Mouse (Mus musculus): ENCODE results near the gene Csf3r. TPM values are rescaled to one million over a fixed set of nuclear protein-coding genes. Genes with fewer than 3 reads are reported as not detected.
"Not testable (repeated sequence)": the region's sequence is repeated elsewhere in the genome, so short reads cannot be mapped to it uniquely, and the experiment has no call there.

The Csf3r gene
- 10 to 100 TPM in 2 of 4 experiments, 1 to 10 TPM in 2; 4.4 to 24.6 (median 11.5) TPM for total RNA-seq (2022)

DNA sequence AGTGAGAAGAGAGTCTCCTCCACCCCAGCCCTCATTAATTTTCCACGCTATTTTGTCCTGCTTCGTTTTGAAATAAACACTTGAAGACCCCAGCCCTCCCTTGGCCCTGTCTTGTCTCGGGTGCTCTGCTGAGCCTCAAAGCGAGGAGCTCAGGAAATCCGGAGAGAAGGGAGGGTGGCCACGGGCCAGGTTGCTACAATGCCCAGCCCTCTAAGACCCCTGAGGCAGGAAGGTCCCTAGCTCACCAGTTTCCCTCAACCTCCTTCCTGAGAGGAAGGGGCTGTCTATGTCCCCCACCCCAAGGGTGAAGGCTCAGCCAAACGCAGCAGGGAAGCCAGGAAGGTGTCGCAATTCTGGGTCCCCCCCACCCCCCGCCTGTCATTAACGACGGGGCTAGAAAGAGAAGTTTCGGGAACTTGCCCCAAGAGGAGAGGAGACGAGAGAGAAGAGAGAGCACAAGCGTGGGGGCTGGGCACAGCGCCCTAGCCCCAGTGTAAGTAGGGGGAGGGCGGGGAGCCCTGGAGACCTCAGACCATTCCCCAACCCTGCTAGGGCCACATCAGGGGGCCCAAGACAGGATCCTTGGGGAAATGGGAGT is at the start of gene Csf3r:
Gene Csf3r, plus strand, starts transcription at position 248 of the 598 bp plus-strand sequence.
- DNase-seq (ENCODE audit: low spot score in 2 of 2) = no peak

DNA sequence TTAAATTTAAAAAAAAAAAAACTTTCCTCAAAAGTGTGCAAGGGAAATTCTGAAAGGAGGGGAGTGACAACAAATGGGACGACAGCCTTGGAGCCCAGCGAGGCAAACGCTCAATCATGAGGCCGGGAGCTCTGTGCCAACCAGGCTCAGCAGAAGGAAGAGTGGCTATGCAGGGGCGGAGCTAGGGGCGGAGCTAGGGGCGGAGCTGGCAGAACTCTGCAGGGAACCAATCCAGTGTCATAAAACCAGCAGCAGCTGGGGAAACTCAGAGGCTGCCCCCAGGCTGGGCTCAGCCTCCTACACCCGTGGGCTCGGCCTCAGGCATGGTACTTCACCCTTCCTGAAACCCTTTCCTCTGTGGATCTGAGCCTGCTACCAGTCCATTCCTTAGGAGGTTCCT is 46.6 kb upstream of the Csf3r start:
- DNase-seq (ENCODE audit: low spot score in 2 of 2) = no peak

DNA sequence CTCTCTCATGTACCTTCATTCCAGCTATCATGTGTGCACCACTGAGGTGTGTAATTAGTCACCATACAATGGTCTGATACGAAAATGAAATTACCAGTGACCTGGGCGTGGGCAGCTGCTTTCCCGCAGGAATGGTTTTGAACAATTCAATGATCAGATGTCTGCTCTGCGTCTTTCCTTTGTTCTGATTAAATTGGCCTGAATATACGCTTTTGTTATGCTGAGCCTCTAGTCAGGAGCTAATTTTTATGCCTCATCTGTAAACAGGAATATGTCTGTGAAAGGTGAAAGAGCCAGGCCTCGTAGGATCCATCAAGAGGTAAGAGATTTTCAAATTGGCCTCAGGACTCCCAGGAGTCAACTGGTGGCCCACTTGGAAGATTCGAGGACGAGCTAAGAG is 41.1 kb upstream of the Csf3r start:
- DNase-seq (ENCODE audit: low spot score in 2 of 2) = no peak

DNA sequence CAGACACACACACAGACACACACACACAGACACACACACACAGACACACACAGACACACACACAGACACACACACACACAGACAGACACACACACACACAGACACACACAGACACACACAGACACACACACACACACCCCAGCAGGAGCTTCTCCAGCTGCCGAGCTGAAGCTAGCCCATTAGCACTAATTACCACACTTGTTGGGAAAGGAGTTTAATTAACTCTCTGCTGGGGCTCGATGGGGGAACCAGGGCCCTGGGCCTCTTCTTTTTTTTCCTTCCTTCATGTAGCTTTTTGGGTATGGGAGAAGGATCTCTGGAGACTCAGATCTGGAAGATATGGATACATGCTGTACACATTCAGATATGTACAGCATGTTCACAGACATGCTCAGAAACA is 38.6 kb upstream of the Csf3r start:
- not testable (repeated sequence) for DNase-seq (ENCODE audit: low spot score in 2 of 2)

DNA sequence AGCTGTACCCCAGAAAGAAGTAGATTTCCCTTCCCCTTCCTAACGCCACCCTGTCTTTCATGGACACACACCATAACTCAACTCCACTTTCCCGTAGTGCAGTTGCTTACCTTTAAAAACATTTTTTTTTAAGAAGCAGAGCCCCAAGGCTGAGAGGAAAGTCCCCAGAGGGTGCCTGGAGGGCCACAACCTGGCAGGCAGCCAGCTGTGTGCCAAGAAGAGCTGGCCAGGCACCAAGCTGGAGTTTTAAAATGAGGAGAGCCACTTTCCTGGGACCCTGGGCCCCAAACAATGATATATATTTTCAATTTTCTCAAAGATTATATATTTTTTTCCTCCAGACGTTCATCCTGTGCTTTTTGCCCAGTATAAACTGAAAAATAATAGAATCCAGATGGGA is 37.3 kb upstream of the Csf3r start:
- DNase-seq (ENCODE audit: low spot score in 2 of 2) = no peak

DNA sequence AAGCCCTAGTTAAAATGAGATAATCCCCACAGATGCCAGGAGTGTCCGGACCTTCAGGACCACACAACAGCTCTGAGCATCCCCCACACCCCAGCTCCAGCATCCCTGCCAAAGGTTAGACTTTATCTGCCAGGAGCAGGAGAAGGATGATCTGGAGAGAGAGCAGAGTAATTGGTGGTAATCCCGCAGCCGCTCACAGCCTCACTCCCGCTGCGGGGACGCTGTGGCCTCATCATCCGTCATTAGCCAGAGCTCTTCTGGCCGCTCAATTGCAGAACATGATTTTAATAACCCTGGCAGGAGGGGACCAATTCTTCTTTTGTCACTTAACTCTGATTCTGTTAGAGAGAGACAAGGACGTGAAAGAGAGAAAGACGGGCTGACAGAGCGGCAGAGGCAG is 35.3 kb upstream of the Csf3r start:
- no peak for DNase-seq (ENCODE audit: low spot score in 2 of 2)

DNA sequence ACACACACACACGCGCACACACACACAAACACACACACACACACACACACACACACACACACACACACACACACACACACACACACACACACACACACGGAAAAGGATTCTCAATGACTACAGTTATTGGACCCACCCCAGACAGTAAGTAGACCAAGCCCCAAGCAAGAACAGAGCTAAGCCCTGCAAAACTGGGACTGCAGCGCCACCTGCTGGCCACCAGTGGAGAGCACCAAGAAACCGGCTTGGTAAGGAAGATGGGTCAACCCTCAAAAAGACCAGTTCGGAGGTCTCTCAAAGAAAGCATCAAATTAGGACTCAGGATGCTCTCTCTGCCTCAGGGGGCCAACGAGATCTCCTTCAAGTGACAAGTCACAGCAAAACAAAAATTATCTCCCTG is 34.2 kb upstream of the Csf3r start:
- DNase-seq (ENCODE audit: low spot score in 2 of 2) = peak; percentile 13 to 58

DNA sequence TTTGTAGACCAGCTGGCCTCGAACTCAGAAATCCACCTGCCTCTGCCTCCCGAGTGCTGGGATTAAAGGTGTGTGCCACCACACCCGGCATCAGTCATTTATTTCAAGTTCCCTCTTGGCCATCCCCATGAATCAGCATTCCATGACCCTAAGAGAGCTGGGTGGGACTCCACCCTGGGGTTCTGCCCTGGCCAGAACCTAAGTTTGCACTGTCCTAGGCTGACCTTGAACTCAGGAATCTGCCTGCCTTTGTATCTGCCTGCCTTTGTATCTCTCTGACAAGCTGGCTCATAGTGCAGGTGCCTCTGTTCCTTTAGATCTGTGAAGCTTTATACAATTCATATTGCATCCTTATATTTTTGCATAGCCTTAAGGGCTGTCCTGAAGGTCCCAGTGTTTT is 32.1 kb upstream of the Csf3r start:
- DNase-seq (ENCODE audit: low spot score in 2 of 2) = no peak

DNA sequence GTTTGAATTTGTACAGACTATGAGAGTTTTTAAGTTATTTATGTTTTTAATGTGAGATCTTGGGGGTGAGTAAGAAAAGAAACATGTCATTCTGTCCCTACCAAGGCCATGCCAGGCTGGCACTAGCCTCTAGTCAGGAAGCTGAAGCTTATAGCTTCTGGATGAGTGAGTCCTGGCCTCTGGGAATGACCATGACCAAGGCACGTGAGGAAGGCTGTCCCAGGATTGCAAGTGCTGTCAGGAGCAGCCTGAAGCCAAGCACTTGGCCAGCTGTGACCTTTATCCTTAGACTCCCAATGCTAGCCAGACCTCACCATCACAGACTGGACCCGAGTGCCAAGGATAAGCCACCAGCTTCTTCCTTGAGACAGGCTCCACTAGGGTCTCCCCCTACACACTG is 31.4 kb upstream of the Csf3r start:
- DNase-seq (ENCODE audit: low spot score in 2 of 2) = no peak

DNA sequence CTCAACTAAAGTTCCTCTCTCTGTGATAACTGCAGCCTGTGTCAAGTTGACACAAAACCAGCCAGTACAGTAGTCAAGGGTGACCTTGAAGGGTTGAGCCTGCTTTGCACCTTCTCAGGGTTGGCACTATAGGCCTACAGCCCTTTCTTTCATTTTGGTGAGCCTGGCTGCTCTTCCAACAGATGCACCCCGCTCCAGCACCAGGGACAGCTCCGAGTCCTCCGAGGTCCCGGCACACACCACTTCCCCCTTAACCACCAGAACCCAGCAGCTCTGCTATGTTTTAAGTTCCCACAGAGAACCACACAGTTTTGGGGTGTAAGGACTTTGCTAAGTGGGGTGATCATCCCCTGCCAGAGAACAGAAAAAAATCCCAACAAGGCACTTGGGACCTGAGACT is 27.8 kb upstream of the Csf3r start:
- DNase-seq (ENCODE audit: low spot score in 2 of 2) = no peak

DNA sequence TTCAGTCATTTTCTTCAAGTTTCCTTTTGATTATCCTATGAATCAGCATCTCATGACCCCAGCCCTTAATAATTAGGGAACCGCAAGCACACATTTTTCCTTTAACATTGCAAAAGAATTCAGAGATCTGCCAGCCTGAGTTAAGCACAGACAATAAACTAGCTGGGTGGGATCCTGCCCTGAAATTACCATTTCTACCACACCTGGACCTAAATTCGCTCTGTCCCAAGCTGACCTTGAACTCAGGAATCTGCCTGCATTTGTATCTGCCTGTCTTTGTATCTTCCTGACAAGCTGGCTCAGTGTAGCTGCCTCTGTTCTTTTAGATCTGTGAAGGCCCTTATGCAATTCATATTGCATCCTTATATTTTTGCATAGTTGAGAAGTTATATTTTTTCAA is 26.5 kb upstream of the Csf3r start:
- DNase-seq (ENCODE audit: low spot score in 2 of 2) = no peak

DNA sequence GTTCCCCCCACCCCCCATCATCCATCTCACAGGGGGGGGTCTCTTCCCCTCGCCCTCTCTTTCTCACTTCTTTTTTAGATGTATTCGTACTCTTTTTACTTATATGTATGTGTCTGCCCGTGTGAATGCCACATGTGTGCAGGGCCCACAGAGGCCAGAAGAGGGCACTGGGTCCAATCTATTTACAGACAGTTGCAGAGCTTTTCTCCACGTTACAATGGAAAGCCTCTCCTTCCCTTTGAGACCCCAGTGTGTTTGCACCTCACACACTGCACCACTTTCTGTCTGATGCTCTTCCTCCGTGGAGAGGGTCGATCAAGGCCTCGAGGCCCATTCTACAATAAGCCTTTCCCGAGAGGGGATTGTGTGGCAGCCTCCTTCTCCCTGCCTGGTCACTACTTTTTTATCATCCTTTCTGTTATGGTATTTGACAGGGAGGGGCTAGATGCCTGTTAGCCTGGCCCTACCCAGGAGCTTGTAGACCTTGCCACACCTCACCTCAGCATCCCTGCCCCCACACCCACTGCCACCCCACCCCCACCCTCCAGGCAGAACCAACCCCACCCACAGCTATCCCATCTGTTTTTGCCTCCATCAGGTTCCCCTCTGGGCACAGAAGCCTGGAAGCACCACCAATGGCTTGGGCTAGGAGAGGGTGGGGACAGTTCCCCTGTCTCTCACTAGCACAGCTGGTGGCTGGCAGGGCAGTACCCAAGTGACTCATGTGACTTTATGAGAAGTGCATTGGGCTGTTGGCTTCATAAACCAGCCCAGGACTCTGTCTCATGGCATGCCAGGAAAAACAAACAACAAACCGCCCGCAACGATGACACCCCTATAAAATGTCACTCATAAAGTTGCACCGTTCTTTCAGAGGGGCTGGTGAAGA is 22.8 kb upstream of the Csf3r start:
- no peak for DNase-seq (ENCODE audit: low spot score in 2 of 2)

DNA sequence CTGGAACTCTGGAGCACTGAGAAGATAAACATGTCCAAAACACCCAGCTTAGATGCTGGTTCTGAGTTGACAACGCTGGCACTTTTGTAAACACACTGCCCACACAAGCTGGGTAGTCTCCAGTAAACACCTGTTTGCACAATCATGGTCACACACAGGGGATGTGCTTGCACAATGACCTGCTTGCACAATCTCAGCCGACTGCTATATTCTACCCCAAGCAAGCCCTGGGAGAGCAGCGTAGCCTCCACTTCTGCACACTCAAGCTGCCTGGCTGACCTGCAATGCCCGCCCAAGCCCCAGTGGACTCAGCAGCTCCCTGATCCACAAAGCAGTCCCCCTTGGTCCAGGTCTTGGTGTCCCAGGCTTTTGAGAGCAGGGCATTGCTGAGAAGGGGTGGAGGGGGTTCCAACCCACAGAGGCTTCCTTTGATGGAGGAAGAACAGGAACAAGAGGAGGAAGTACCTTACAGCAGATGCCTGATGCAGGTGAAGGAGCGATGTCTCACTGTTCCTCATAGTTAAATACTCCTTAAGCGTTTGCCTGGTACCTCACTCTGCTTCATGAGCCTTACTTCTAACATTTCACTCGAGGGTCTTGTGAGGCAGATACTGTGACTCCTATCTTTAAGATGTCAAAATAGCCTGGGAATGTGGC is 6.5 kb upstream of the Csf3r start:
- no peak for DNase-seq (ENCODE audit: low spot score in 2 of 2)

DNA sequence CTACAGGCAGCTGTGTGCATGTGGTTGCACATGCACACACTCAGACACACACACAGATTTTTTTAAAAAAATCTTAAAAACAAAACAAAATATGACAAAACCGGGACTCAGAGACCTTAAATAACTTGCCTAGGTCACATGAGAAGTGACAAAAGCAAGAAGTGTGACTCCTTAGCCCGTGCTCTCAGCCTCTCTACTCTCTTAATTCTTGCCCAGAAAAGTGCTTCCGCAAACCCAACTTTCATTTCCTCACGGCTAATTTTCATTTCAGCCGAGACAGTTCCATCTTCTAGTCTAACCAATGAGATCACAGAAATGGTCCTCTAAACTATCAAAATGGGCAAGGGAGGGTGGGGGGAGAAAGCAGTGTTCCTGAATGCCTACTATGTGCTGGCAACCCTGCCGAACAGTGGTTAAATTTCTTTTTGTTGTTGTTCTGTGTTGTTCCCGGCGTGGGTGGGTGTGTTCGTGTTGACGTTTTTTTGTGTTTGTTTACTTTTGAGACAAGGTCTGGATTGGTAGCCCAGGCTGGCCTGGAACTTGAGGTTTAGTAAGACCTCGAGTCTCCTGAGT is 5.3 kb upstream of the Csf3r start:
- DNase-seq (ENCODE audit: low spot score in 2 of 2) = no peak

DNA sequence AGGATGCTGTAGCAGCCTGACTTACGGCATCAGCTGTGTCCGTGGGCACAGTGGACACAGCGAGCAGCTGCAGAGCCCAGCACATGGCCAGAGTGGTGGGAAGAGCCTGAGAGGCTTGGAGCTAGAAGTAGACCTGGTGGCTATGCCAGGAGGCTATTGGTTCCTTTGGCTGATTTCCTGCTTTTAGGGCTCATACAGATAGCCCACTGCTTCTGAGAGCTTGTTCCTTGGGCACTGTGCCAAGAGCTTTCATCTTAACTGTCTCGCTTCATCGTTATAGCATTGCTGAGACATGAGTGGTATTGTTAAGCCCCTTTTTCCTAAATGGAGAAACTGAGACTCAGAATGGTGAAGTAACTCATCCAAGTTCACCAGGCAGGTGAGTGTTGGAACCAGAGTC is 1.5 kb downstream of the Csf3r start:
- DNase-seq (ENCODE audit: low spot score in 2 of 2) = no peak

DNA sequence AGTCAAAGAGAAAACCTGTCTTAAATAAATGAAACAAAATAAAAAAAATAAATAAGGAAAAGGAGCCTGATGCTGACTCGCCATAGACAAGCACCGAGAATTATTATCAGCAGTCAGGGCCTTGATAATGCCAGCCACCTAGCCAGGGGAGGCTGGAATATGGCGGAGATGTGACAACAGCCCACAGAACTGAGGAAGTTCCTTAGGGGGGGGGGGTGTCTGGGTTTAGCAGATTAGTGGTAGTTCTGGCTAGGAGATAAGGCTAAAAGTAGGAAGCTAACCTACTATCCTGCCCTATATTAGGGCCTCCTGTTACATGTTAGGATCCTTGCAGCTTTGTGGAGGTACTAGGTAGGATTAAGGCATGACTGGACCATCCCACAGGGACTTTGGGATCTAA is 3.6 kb downstream of the Csf3r start:
- DNase-seq (ENCODE audit: low spot score in 2 of 2) = no peak

DNA sequence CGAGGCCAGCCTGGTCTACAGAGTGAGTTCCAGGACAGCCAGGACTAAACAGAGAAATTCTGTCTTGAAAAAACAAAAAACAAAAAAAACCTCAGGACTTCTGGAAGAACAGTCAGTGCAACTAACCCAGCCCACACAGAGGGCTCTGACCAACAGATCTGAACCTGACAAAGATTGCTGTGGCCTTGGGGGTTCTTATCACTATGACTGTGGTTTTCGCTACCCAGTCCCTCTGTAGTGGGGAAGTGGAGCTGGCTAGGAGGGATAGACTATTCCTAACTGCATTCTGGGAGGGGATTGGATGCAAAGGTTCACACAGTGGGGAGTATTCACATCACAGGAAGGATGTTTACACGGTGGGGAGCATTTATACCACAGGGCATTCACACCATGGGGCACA is 4.7 kb downstream of the Csf3r start:
- DNase-seq (ENCODE audit: low spot score in 2 of 2) = no peak

DNA sequence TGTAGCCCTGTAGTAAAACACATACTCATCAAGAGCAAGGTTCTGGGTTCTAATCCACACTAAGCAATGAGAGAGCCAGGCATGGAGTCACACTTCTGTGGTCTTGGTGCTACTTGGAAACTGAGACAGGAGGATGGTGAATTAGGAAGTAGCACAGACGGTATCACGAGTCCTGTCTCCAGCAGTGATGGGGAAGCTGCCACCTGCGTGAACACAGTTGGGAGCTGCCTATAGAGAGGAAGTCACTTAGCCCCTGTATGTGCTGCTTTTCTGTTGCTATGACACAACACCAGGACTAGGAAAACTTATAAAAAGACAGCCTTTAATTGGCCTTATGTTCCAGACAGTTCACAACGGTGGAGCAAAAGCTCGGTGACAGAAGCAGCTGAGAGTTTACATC is 6.4 kb downstream of the Csf3r start:
- DNase-seq (ENCODE audit: low spot score in 2 of 2) = no peak

DNA sequence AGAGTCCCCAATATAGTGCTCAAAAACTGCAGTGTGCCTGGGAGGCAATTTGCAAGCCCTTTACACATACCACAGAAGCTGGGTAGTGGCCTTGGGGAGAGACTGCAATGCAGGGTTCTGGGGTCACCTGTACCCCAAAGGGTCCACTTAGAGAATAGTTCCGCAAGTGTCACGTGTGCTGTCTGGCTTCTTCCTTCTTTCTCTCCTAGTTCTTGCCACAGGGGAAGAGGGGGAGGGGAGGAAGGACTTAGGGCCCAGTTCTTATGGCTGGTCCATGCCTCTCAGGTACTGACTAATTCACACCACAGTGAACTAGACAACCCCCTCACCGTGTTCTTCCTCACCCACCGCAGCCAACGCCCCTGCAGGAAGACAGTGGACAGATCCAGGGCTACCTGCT is 11.1 kb downstream of the Csf3r start:
- no peak for DNase-seq (ENCODE audit: low spot score in 2 of 2)

DNA sequence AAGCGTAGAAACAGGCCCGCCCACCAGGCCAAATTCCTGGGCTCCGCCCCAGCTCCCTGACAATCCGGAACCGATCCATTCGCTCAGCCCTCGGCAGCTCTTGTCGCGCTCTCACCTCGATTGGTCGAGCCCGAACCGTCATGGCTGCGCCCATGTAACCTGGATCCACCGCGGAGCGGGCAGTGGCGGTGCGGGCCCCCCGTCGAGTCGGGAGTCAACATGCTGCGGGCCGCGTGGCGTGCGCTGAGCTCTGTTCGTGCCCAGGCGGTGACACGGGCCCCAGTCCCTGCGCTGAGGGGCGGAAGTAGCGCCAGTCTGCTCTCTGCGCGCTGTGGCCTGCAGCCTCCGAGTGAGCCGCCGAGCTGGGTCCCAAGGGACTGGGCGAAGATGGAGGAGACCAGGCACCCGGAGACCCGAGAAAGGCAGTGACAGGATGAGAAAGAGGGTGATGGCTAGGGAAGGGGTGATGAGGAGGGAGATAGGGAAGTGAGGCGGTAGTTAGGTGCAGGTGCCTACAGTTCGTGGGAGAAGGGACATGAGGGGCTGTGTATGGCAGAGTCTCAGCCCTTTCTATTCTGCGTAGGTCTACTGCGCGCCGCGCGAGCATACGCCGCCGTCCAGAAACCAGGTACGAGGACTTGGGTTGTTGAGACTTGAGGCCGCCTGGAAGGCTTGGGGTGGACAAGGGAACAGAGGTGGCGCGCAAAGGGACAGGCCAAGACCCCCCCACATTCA is 22.7 kb downstream of the Csf3r start, which contains the start of gene Mrps15:
Gene Mrps15, plus strand, starts transcription at position 75 of the 735 bp plus-strand sequence.
- peak; percentile 66 to 82 for DNase-seq (ENCODE audit: low spot score in 2 of 2)

DNA sequence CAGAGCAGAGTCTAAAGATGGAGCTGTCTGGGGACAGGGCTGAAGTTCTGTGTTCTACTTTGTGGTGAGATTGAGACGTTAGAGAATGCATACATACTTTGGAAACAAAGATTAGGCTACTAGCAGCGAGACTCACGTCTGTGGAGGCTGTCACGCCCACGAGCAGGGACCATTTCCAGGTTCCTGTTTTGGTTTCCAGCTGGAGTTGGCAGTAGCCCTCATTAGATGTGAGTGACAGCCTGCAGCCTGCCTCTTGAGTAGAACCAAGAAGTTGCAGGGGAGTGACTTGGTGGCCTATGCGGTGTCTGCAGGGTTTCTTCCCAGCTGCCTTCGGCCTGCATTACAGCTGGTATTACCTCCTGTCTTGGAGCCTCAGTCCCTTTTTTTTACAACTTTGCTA is 27.3 kb downstream of the Csf3r start:
- DNase-seq (ENCODE audit: low spot score in 2 of 2) = peak; percentile 28 to 72
